Mouse (Mus musculus) heart, postnatal 4 days (tissue): Measurements from ENCODE around the gene Fam196a. TPM values are rescaled to one million over a fixed set of nuclear protein-coding genes. Genes with fewer than 3 reads are reported as not detected.

ENCODE experiments used
- DNase-seq: peaks from one replicate; pipeline ENCODE4 v3.0.0; 2021
- total RNA-seq, 2 experiments: library from RNA; stranded (reverse); gene quantifications; 2 replicates each; pipeline ENCODE4 v1.2.3; 2021

The Fam196a gene
- not detected for total RNA-seq

- DNase-seq: peak; percentile 43
Measured at GRCm38 (mm10) chr7:134937927-134938609, at the start of gene Fam196a. Fam196a (minus strand) TSS chr7:134938430.

- no peak for DNase-seq
Measured at GRCm38 (mm10) chr7:134961608-134962007, 23.4 kb upstream of the Fam196a start.

GRCm38 (mm10) chr7:134960871-134961270 is 22.6 kb upstream of the Fam196a start:
- peak; percentile 19 for DNase-seq

GRCm38 (mm10) chr7:134959086-134959485 is 20.9 kb upstream of the Fam196a start:
- no peak for DNase-seq

- no peak for DNase-seq
Measured at GRCm38 (mm10) chr7:134945925-134946716, 7.9 kb upstream of the Fam196a start.

GRCm38 (mm10) chr7:134943701-134944100 is 5.5 kb upstream of the Fam196a start:
- DNase-seq: no peak

- no peak for DNase-seq
Measured at GRCm38 (mm10) chr7:134943063-134943462, 4.8 kb upstream of the Fam196a start.

GRCm38 (mm10) chr7:134941891-134942290 is 3.7 kb upstream of the Fam196a start:
- DNase-seq: no peak

- DNase-seq: no peak
Measured at GRCm38 (mm10) chr7:134937471-134937926, 731 bp downstream of the Fam196a start.

GRCm38 (mm10) chr7:134931886-134932285 is 6.3 kb downstream of the Fam196a start:
- DNase-seq: no peak

GRCm38 (mm10) chr7:134901992-134902391 is 36.2 kb downstream of the Fam196a start:
- no peak for DNase-seq

- DNase-seq: no peak
Measured at GRCm38 (mm10) chr7:134899462-134899861, 38.8 kb downstream of the Fam196a start.

- no peak for DNase-seq
Measured at GRCm38 (mm10) chr7:134894604-134895003, 43.6 kb downstream of the Fam196a start.

GRCm38 (mm10) chr7:134892972-134893371 is 45.3 kb downstream of the Fam196a start:
- DNase-seq: peak; percentile 8

- DNase-seq: no peak
Measured at GRCm38 (mm10) chr7:134892449-134892871, 45.8 kb downstream of the Fam196a start.

- no peak for DNase-seq
Measured at GRCm38 (mm10) chr7:134883516-134883915, 54.7 kb downstream of the Fam196a start.

- no peak for DNase-seq
Measured at GRCm38 (mm10) chr7:134880431-134880830, 57.8 kb downstream of the Fam196a start.

GRCm38 (mm10) chr7:134878985-134879384 is 59.2 kb downstream of the Fam196a start:
- DNase-seq: no peak

- DNase-seq: no peak
Measured at GRCm38 (mm10) chr7:134872981-134873380, 65.2 kb downstream of the Fam196a start.

- no peak for DNase-seq
Measured at GRCm38 (mm10) chr7:134872511-134872910, 65.7 kb downstream of the Fam196a start.

GRCm38 (mm10) chr7:134864175-134864574 is 74.1 kb downstream of the Fam196a start:
- DNase-seq: peak; percentile 72

- no peak for DNase-seq
Measured at GRCm38 (mm10) chr7:134862000-134862399, 76.2 kb downstream of the Fam196a start.

- DNase-seq: no peak
Measured at GRCm38 (mm10) chr7:134842751-134843150, 95.5 kb downstream of the Fam196a start.

GRCm38 (mm10) chr7:134840066-134840465 is 98.2 kb downstream of the Fam196a start:
- no peak for DNase-seq
